Mouse (Mus musculus) midbrain, embryonic 11.5 days (tissue): ENCODE results near the gene Gm12830. TPM values are rescaled to one million over a fixed set of nuclear protein-coding genes. Genes with fewer than 3 reads are reported as not detected.

Experiments used
- ATAC-seq: fragments of 200-750 bp; cut with Nextera tagmentation; 2 replicates; pipeline ENCODE4 v1.8.0; 2017; ENCODE audit warnings: moderate TSS enrichment, moderate library complexity; ENCODE audit not compliant: low FRiP score
- DNase-seq: peaks from one replicate; pipeline ENCODE4 v3.0.0; 2015; ENCODE audit warnings: low spot score; ENCODE audit errors: missing footprints
- H3K27ac ChIP-seq: fragments of 300-500 bp; sonication (generic); 2 replicates; pipeline ENCODE4 v1.5.1; 2014; ENCODE audit warnings: low read depth, low read length
- H3K27me3 ChIP-seq: fragments of 300-500 bp; sonication (generic); 2 replicates; pipeline ENCODE4 v1.6.1; 2014; ENCODE audit warnings: mild to moderate bottlenecking, low read length, moderate library complexity, mixed read lengths; ENCODE audit not compliant: control insufficient read depth, insufficient read depth
- H3K36me3 ChIP-seq: fragments of 300-500 bp; sonication (generic); 2 replicates; pipeline ENCODE4 v1.6.1; 2014; ENCODE audit warnings: mild to moderate bottlenecking, low read length, moderate library complexity, mixed read lengths; ENCODE audit not compliant: control insufficient read depth, insufficient read depth
- H3K4me1 ChIP-seq: fragments of 300-500 bp; sonication (generic); 2 replicates; pipeline ENCODE4 v1.6.1; 2014; ENCODE audit warnings: low read length; ENCODE audit not compliant: control insufficient read depth, insufficient read depth
- H3K4me2 ChIP-seq: fragments of 300-500 bp; sonication (generic); 2 replicates; pipeline ENCODE4 v1.6.1; 2014; ENCODE audit warnings: mild to moderate bottlenecking, moderate library complexity
- H3K4me3 ChIP-seq: fragments of 300-500 bp; sonication (generic); 2 replicates; pipeline ENCODE4 v1.5.1; 2014; ENCODE audit warnings: low read depth, low read length
- H3K9ac ChIP-seq: fragments of 300-500 bp; sonication (generic); 2 replicates; pipeline ENCODE4 v1.6.1; 2014; ENCODE audit warnings: low read length
- H3K9me3 ChIP-seq: fragments of 300-500 bp; sonication (generic); 2 replicates; pipeline ENCODE4 v1.6.1; 2016; ENCODE audit warnings: low read length; ENCODE audit not compliant: control insufficient read depth
- WGBS: fragments of 180-500 bp; shearing (Covaris S2); extraction: QIAGEN DNeasy Blood & Tissue Kit; methylation state at CpG from one replicate; pipeline ENCODE4 v1.1.7; 2014; 5-methylcytosine and 5-hydroxymethylcytosine counted together
- polyA plus RNA-seq: library from polyadenylated mRNA; unstranded; fragments of >200 nt; fragmentation: Nextera tagmentation; extraction: Ambion mirVana; gene quantifications from 2 replicates; pipeline ENCODE4 v1.2.1, GENCODE M21; 2014

Gene Gm12830
- polyA plus RNA-seq, 1 experiment from 2014 or later = not detected

- H3K36me3 ChIP-seq = no peaks in the 10 kb centered on the region
- H3K27me3 ChIP-seq = no peaks in the 10 kb centered on the region
- H3K9me3 ChIP-seq = no peaks in the 10 kb centered on the region
- no peak overlapping the region for H3K4me3 ChIP-seq
- no peaks in the 10 kb centered on the region for H3K4me1 ChIP-seq
- no peak overlapping the region for H3K4me2 ChIP-seq
- H3K9ac ChIP-seq = no peak overlapping the region
- DNase-seq = no peak
- peak; percentile 67 for ATAC-seq
- no peak overlapping the region for H3K27ac ChIP-seq
- WGBS = 47% methylated on average over 4 of the region's 4 CpGs
These were observed 32.7 kb upstream of the Gm12830 start for GRCm38 (mm10) chr4:114788856-114789255.

- WGBS = 73% methylated on average over 9 of the region's 9 CpGs
- no peak overlapping the region for H3K27ac ChIP-seq
- no peak overlapping the region for H3K4me3 ChIP-seq
- H3K9ac ChIP-seq = no peak overlapping the region
- no peaks in the 10 kb centered on the region for H3K27me3 ChIP-seq
- peak; percentile 56 for DNase-seq
- no peak for ATAC-seq
- H3K9me3 ChIP-seq = no peaks in the 10 kb centered on the region
- no peaks in the 10 kb centered on the region for H3K36me3 ChIP-seq
- no peak overlapping the region for H3K4me2 ChIP-seq
- no peaks in the 10 kb centered on the region for H3K4me1 ChIP-seq
These were observed 29.9 kb upstream of the Gm12830 start for GRCm38 (mm10) chr4:114791650-114792049.

GRCm38 (mm10) chr4:114793836-114794235 lies 27.7 kb upstream of the Gm12830 start:
- 88% methylated on average over 2 of the region's 2 CpGs for WGBS
- Histone ChIP-seq H3K4me2 (no peak overlapping the region), H3K27ac (no peak overlapping the region), H3K36me3 (no peaks in the 10 kb centered on the region), H3K4me1 (no peaks in the 10 kb centered on the region), H3K4me3 (no peak overlapping the region), H3K9me3 (no peaks in the 10 kb centered on the region), H3K27me3 (no peaks in the 10 kb centered on the region), H3K9ac (no peak overlapping the region)
- no peak for DNase-seq
- ATAC-seq = no peak

- Histone ChIP-seq H3K9me3 (no peaks in the 10 kb centered on the region), H3K36me3 (no peaks in the 10 kb centered on the region), H3K4me3 (no peak overlapping the region), H3K27me3 (no peaks in the 10 kb centered on the region), H3K4me1 (no peaks in the 10 kb centered on the region), H3K27ac (no peak overlapping the region), H3K4me2 (no peak overlapping the region), H3K9ac (no peak overlapping the region)
- no peak for DNase-seq
- no peak for ATAC-seq
- WGBS = 66% methylated on average over 5 of the region's 5 CpGs
These were observed 24.1 kb upstream of the Gm12830 start for GRCm38 (mm10) chr4:114797254-114797914.

- ATAC-seq (no peak), DNase-seq (no peak)
- no peak overlapping the region for H3K27ac ChIP-seq
- no peaks in the 10 kb centered on the region for H3K36me3 ChIP-seq
- no peaks in the 10 kb centered on the region for H3K27me3 ChIP-seq
- H3K4me3 ChIP-seq = no peak overlapping the region
- no peaks in the 10 kb centered on the region for H3K9me3 ChIP-seq
- H3K4me1 ChIP-seq = no peaks in the 10 kb centered on the region
- H3K9ac ChIP-seq = no peak overlapping the region
- 86% methylated on average over 7 of the region's 7 CpGs for WGBS
- H3K4me2 ChIP-seq = no peak overlapping the region
These were observed 23.4 kb upstream of the Gm12830 start for GRCm38 (mm10) chr4:114798041-114798624.

GRCm38 (mm10) chr4:114804096-114804495 lies 17.4 kb upstream of the Gm12830 start:
- Histone ChIP-seq H3K9ac (no peak overlapping the region), H3K4me2 (no peak overlapping the region), H3K27ac (no peak overlapping the region), H3K4me1 (no peaks in the 10 kb centered on the region), H3K4me3 (no peak overlapping the region), H3K36me3 (no peaks in the 10 kb centered on the region), H3K9me3 (no peaks in the 10 kb centered on the region), H3K27me3 (no peaks in the 10 kb centered on the region)
- WGBS = 87% methylated on average over 5 of the region's 5 CpGs
- no peak for DNase-seq
- no peak for ATAC-seq

GRCm38 (mm10) chr4:114818963-114819702 lies 2.4 kb upstream of the Gm12830 start:
- DNase-seq (peak; percentile 85), ATAC-seq (peak; percentile 56)
- no peak overlapping the region for H3K9ac ChIP-seq

GRCm38 (mm10) chr4:114834770-114835581 lies 13.5 kb downstream of the Gm12830 start:
- Histone ChIP-seq H3K9me3 (no peaks in the 10 kb centered on the region), H3K27me3 (no peaks in the 10 kb centered on the region; the same call in 1 of the 2 replicates), H3K4me3 (no peak overlapping the region), H3K9ac (no peak overlapping the region), H3K36me3 (no peaks in the 10 kb centered on the region), H3K27ac (no peak overlapping the region), H3K4me1 (no peaks in the 10 kb centered on the region), H3K4me2 (no peak overlapping the region)
- 90% methylated on average over 10 of the region's 10 CpGs for WGBS
- ATAC-seq = no peak
- DNase-seq = peak; percentile 49

More at GRCm38 (mm10) chr4:114818963-114819702, 2.4 kb upstream of the Gm12830 start:
- peaks cover 16% of the 10 kb centered on the region for H3K4me1 ChIP-seq
- no peak overlapping the region for H3K4me3 ChIP-seq
- no peaks in the 10 kb centered on the region for H3K9me3 ChIP-seq
- 5% methylated on average over 9 of the region's 9 CpGs for WGBS
- peaks cover 15% of the 10 kb centered on the region for H3K27me3 ChIP-seq
- no peaks in the 10 kb centered on the region for H3K36me3 ChIP-seq
- H3K27ac ChIP-seq = no peak overlapping the region
- no peak overlapping the region for H3K4me2 ChIP-seq
